Mouse (Mus musculus) left cerebral cortex, adult 11 months (tissue): ENCODE measurements around the gene Fgf23.
A peak's percentile ranks its signal among the peaks of the same experiment; 100 is the strongest.

Source experiments
- DNase-seq: peaks from one replicate; pipeline ENCODE4 v3.0.0; 2022; ENCODE audit warnings: low spot score

Fgf23 gene

GRCm38 (mm10) chr6:127072817-127073216, at the start of gene Fgf23:
Fgf23 (plus strand) TSS chr6:127072902.
- no peak for DNase-seq

DNA sequence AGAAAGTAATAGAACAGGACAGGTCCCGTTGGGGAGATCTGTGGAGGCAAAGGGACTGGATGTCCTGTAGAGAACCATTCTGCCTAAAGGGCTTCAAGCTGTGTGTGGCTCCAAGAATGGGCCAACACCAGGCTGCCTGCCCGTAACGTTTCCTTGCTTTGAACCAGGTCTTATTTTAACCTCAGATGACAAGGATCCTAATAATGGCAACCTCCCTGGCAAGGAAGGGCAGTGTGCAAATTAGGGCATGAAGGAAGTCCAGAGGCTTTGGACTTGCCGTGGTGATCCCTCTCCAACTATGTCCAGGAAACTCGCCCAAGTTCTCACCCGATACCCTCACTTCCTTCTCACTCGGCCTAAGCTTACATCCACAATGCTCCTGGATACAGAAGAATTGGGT, 47.9 kb upstream of the Fgf23 start:
- DNase-seq, result no peak

GRCm38 (mm10) chr6:127034760-127035159, 37.9 kb upstream of the Fgf23 start:
- DNase-seq, result no peak

DNA sequence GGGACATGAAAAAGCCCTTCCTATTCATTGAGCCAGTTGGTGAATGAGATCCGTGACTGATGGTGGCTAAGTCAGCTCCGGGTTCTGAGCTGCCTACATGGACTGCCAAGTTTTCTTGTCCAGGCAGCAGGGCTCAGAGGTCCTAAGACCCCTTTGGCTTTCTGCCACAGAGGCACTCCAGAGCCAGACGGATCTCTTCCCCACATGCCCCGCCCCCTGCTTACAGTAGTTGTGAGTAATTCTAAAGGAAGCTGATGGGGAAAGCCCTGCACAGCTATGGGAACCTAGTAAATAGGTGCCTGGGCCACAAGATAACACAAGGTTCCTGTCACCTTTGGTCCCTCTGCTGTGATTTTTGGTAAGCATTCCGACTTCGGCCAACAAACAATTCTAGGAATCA, 27.8 kb upstream of the Fgf23 start:
- no peak for DNase-seq

- DNase-seq, result no peak
Measured at GRCm38 (mm10) chr6:127050847-127051246, 21.9 kb upstream of the Fgf23 start.

GRCm38 (mm10) chr6:127056990-127057588, 15.6 kb upstream of the Fgf23 start:
- no peak for DNase-seq

DNA sequence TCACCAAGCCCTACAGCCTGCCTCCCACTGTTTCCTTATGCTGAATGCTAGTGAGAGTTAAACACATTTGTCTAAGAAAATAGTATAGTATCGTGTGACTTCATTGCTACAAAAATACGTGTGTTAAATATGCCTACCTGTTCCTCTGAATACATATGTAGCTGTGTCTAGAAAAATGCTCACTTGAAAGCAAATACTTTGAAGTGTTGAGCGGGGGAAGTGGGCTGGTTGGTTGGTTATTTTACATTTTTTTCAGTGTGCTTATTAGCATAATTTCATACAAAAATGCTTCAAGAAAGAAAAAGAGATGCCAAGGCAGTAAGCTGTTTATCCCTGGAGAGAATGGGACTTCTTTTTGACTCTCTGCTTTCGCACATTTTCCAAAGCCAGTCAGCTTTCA, 12.7 kb upstream of the Fgf23 start:
- no peak for DNase-seq

DNA sequence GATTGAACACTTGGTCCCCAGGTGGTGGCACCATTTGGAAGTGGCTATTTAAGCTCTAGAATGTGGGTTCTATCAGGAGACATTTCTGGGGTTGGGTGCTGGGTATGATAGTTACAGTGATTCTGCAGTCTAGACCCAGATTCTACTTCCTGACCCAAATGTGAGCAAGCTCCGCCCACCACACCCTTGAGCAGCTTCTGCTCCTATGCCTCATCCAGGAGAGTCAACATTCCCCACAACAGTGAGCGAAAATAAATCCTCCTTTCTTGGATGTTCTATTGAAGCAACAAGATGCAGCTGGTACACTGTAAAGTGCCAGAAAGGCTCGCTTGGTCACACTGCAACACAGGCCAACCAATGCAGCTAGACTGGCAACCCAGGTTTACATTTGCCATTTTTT, 8.8 kb upstream of the Fgf23 start:
- no peak for DNase-seq

DNA sequence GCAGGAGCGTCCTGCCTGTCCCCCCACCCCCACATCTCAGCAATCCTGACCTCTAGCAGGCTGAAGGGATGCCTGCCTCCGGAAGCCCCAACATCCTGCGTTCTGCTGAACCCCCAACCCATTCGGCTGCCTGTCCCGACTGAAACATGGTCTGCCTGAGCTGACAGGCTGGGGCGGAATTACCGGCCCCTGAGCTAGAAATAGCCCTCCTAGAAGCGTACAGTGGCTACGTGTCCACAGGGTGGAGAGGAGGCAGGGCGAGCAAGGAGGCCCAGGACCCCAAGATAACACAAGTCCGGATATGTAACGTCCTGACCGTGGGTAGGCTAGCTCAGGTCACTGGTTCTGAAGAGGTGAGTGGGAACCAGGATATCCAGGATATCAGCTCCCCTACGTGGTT, 7.9 kb upstream of the Fgf23 start:
- no peak for DNase-seq

GRCm38 (mm10) chr6:127079867-127080731, 7.4 kb downstream of the Fgf23 start:
- DNase-seq, result peak; percentile 64

DNA sequence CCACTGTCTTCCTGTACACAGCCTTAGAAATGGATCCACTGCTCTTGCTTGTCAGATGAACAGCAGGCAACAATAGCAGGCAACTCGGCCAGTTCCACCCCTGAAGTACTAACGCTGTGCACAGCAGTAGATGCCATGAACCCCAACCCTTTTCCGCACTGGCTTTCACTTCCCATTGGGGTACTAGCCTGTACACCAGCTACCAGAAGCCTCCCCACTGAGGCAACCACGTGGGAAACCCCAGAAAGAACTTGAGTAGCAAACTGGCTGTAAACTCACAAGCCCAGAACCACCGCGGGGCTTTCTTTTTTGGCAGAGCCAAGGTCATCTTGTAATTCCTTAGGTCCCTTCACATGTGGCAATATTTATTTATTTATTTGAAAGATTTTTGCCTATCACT, 9.1 kb downstream of the Fgf23 start:
- DNase-seq, result no peak

DNA sequence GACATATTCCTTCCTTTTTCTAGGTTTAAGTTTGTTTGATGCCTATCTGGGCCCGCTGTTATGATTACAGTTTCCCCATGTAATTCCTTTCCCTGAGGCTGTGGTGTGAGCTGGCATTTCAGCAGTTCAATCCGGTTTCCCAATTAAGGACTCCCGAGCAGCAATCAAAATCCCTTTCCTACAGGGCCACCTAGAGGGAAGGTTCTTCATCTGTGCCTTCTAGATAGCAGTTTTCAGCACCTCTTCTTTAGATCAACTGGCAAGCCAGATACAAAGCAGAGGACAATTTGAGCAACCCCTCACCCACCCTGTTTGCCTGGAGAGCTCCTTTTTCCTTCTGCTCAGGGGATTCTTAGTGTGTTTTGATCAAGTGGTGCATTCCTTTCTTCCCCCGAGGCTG, 14.0 kb downstream of the Fgf23 start:
- DNase-seq, result peak; percentile 59

- no peak for DNase-seq
Measured at GRCm38 (mm10) chr6:127094565-127094964, 21.9 kb downstream of the Fgf23 start.

DNA sequence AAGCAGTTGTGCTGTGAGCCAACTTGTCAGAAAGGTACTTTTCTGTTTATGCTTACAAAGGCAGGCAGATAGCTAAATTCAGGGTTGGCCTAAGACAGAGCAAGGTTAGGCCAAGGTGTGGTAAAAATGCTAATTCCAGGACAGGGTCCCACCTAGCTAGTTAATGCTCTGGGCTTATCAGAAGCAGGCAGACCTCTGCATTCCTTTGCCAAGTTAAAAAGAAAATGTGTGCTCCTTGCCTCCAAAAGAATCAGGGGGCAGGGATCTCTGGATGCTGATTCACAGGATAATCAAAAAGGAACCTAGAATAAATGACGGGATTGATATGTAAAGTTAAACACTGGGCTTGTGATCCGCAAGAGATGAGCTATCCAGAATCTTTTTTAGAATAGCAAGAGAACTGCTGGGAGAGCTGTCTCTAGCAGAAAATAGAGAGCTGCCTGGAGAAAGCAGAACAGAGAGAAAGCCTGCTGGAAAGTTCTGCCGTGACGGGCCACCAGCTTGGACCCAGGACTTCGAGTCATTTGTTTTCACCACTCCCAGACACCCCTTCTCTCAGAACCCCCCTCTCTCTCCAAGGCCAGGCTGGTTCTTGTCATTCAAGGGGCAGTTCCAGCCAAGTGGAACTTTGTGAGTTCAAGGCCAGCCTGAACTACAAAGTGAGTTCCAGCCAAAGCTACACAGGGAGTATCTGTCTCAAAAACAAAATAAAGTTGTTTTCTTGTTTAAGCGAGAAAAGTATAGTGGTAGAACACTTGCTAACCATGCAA, 31.0 kb downstream of the Fgf23 start:
- no peak for DNase-seq

GRCm38 (mm10) chr6:127104396-127105029, 31.8 kb downstream of the Fgf23 start:
- DNase-seq, result no peak

- no peak for DNase-seq
Measured at GRCm38 (mm10) chr6:127105107-127105506, 32.4 kb downstream of the Fgf23 start.

DNA sequence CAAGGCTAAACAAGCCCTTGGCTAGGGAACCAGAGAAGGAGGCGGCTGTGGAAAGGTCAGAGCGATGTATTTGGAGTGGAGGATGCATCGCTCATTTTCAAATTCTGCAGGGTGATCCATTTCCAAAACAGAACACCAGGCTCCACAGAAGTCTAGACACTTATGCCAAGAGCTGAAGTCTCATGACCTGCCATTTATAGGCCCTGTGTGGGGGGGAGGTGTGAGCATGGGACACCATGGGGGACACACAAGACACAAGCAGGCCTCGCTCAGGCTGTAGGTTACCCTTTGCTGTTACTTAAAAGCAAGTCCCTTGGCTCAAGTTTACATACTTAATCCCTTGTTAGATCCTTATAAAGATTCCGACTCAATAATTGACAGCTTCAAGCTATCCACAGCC, 33.5 kb downstream of the Fgf23 start:
- no peak for DNase-seq

DNA sequence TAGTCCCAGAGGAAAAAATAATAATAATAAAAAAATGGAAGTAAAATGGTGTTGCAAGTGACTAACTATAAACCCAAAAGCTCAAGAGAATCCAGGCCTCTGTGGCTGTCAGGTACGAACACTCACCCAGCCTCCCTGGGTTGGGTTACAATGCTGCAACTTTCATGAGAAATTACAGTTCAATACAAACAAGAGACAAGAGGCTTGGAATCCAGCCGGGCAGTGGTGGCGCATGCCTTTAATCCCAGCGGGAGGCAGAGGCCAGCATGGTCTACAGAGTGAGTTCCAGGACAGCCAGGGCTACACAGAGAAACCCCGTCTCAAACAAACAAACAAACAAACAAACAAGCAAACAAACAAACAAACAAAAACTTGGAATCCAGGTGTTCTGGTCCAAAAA, 34.0 kb downstream of the Fgf23 start:
- no peak for DNase-seq

DNA sequence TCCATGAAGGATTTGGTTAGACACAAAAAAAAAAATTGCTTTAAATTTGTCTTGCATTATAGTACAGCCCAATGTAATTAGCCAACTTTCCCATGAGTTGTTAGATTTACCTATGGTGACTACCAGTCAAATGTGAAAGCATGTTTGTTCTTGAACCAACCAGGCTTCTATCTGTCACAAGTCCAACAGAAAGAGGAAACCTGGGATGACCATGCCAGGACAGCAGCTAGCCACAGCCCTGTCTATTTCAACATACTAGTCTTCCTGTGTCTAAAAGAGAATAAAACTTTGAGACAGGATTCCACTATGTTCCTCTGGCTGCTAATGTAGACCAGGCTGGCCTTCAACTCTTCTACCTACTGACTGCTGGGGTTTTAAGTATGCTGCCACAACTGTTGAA, 34.7 kb downstream of the Fgf23 start:
- no peak for DNase-seq

GRCm38 (mm10) chr6:127108368-127109060, 35.8 kb downstream of the Fgf23 start:
- DNase-seq, result no peak

- peak; percentile 92 for DNase-seq
Measured at GRCm38 (mm10) chr6:127109402-127109930, 36.8 kb downstream of the Fgf23 start, which contains the start of gene Tigar. Tigar (minus strand) TSS chr6:127109557.
